In genomic region chr5:37821111-37821601, GRCm38 (mm10) we compare ENCODE assay signal across 13 mouse cellular contexts. TPM values are rescaled to one million over a fixed set of nuclear protein-coding genes. Genes with fewer than 3 reads are reported as not detected.
DNase-seq lines count a peak whose midpoint lies in the region; ATAC-seq lines count a peak whose summit lies in the region.
"Had no signal": no experiment of that assay in that cellular context is flagged by ENCODE, and none has a peak within 500 bp of the region (broad histone marks: within the 10 kb centered on the region; RNA-seq: fewer than 3 reads in every experiment).

No protein-coding gene starts in this region.

- no peaks in the 10 kb centered on the region for H3K36me3 ChIP-seq in heart, embryonic 15.5 days
- H3K36me3 ChIP-seq in hindbrain, embryonic 13.5 days: no peaks in the 10 kb centered on the region

- H3K4me1 ChIP-seq in heart, embryonic 15.5 days (replicated peaks): peaks cover 41% of the 10 kb centered on the region
- H3K4me1 ChIP-seq in hindbrain, embryonic 13.5 days (replicated peaks): peaks cover 46% of the 10 kb centered on the region

- H3K4me3 ChIP-seq in heart, embryonic 15.5 days: peak overlapping the region; percentile 2; the same call in 1 of the 2 replicates
- peak overlapping the region; percentile 43 for H3K4me3 ChIP-seq in hindbrain, embryonic 13.5 days

- no peak overlapping the region for H3K9ac ChIP-seq in heart, embryonic 15.5 days
- H3K9ac ChIP-seq in hindbrain, embryonic 13.5 days: no peak overlapping the region

- no peak overlapping the region for H3K4me2 ChIP-seq in heart, embryonic 15.5 days
- peak overlapping the region; percentile 42 for H3K4me2 ChIP-seq in hindbrain, embryonic 13.5 days

- no peaks in the 10 kb centered on the region for H3K9me3 ChIP-seq in heart, embryonic 15.5 days (replicated peaks)
- H3K9me3 ChIP-seq in hindbrain, embryonic 13.5 days: no peaks in the 10 kb centered on the region

- no peak overlapping the region for H3K27ac ChIP-seq in heart, embryonic 15.5 days
- no peak overlapping the region for H3K27ac ChIP-seq in hindbrain, embryonic 13.5 days

- 13% methylated on average over 27 of the region's 27 CpGs for WGBS in heart, embryonic 15.5 days
- 3% methylated on average over 27 of the region's 27 CpGs for WGBS in hindbrain, embryonic 13.5 days

- H3K27me3 ChIP-seq in heart, embryonic 15.5 days: peaks cover 96% of the 10 kb centered on the region
- peaks cover 97% of the 10 kb centered on the region for H3K27me3 ChIP-seq in hindbrain, embryonic 13.5 days

- DNase-seq in heart, postnatal 4 days: no peak
- DNase-seq in embryo, embryonic 9.5 days (ENCODE audit: extremely low spot score): peak; percentile 62
- peak; percentile 67 for DNase-seq in neural tube, embryonic 10.5 days (ENCODE audit: extremely low spot score, low spot score)
- no peak for DNase-seq in gastrocnemius, postnatal 14 days
- DNase-seq in spleen, adult 18-20 months: no peak
- no peak for DNase-seq in left cerebral cortex, adult 8-10 months (ENCODE audit: low spot score in 2 of 2)
- DNase-seq: adrenal gland, adult 2 months; cerebellum, adult 9-10 months; gastrocnemius, postnatal 25 days; kidney, postnatal 36 days; left cerebral cortex, postnatal 4 days had no signal

- intact Hi-C loops in gastrocnemius, postnatal 14 days (cut with DNase I; ENCODE audit: low total_unique reads): no loop called here

- ATAC-seq in heart, embryonic 15.5 days (replicated peaks; ENCODE audit: insufficient number of reproducible peaks, insufficient read depth, low FRiP score, low read depth): no peak
- ATAC-seq in hindbrain, embryonic 13.5 days (ENCODE audit: low FRiP score): 0 out of 2 replicates have a peak, but pooled peaks have one; percentile 23

RNA-seq across cellular contexts. Expression of gene Msx1, which starts 3.2 kb away (rescaled TPM):
- 8.6 and 8.9 TPM in 2 replicates for polyA plus RNA-seq in heart, embryonic 15.5 days (2015; fragmentation: Nextera tagmentation; extraction: Ambion mirVana)
- total RNA-seq in heart, postnatal 4 days (2021): 1 to 10 TPM; 4.7 to 4.9 TPM
- polyA plus RNA-seq in hindbrain, embryonic 13.5 days (2015; fragmentation: Nextera tagmentation; extraction: Ambion mirVana): 28.6 and 59.6 TPM in 2 replicates
- total RNA-seq in gastrocnemius, postnatal 14 days (2021): 1 to 10 TPM; 2.9 to 3.8 TPM
- 1 to 10 TPM; 2.9 to 4.5 (median 3.9) TPM for total RNA-seq in left cerebral cortex, adult 8-10 months (2022)

Comparison
In these comparisons a context has a peak if more than half of its experiments do, and no peak if none do; other contexts are left out.
1. DNase-seq: peak in embryo, embryonic 9.5 days (single experiment) and neural tube, embryonic 10.5 days (single experiment); none in heart, postnatal 4 days (single experiment), gastrocnemius, postnatal 14 days (single experiment), spleen, adult 18-20 months (0 of 2) and left cerebral cortex, adult 8-10 months (0 of 2).